Mouse (Mus musculus) CH12.LX (cell line): Measurements from ENCODE around the gene Vps51. TPM values are rescaled to one million over a fixed set of nuclear protein-coding genes. Genes with fewer than 3 reads are reported as not detected.

Experiments used
- DNase-seq: peaks from one replicate; pipeline ENCODE4 v3.0.0-alpha.2; 2013; ENCODE audit errors: extremely low read depth
- H3K27ac ChIP-seq: 2 replicates; pipeline ENCODE4 v1.5.1; 2012; ENCODE audit warnings: low read depth, mild to moderate bottlenecking, control low read depth, moderate library complexity; ENCODE audit not compliant: insufficient read depth
- H3K27me3 ChIP-seq: replicated peaks from 2 replicates; pipeline ENCODE3; 2012; ENCODE audit warnings: inconsistent platforms
- H3K36me3 ChIP-seq, 2 experiments: replicated peaks in 1 of 2; 2 replicates each; pipeline versions ENCODE3 to v1.6.1; 2012; ENCODE audit warnings: inconsistent platforms in 1 of 2, low read length in 1 of 2, mild to moderate bottlenecking in 1 of 2, mixed read lengths in 1 of 2, moderate library complexity in 1 of 2; ENCODE audit not compliant: control insufficient read depth in 1 of 2, insufficient read depth in 1 of 2
- H3K4me1 ChIP-seq, 2 experiments: 2 replicates each; pipeline ENCODE4 v1.6.1; 2012; ENCODE audit warnings: inconsistent platforms in 1 of 2, moderate library complexity in 1 of 2; ENCODE audit not compliant: insufficient read depth in 2 of 2, control insufficient read depth in 1 of 2
- H3K4me2 ChIP-seq: 2 replicates; pipeline ENCODE4 v1.6.1; 2012; ENCODE audit warnings: low read depth, mild to moderate bottlenecking, control low read depth; ENCODE audit not compliant: poor library complexity, insufficient read depth, severe bottlenecking
- H3K4me3 ChIP-seq, 3 experiments: fragments of 150-350 bp in 1 of 3; sonication (generic) in 1 of 3; replicated peaks in 1 of 3; 2 replicates each; pipeline versions ENCODE3 to v1.5.1; 2011 to 2012; ENCODE audit warnings: low read depth in 2 of 3, low read length in 2 of 3, mild to moderate bottlenecking in 2 of 3, moderate library complexity in 2 of 3, control low read depth in 1 of 3, improper control_type of control experiment in 1 of 3, inconsistent platforms in 1 of 3, mixed read lengths in 1 of 3; ENCODE audit not compliant: poor library complexity in 1 of 3
- H3K79me2 ChIP-seq: replicated peaks from 2 replicates; pipeline ENCODE4 v1.6.1; 2012; ENCODE audit warnings: mild to moderate bottlenecking, moderate library complexity; ENCODE audit not compliant: control insufficient read depth, poor library complexity, insufficient read depth, severe bottlenecking; ENCODE audit errors: extremely low read depth
- H3K9ac ChIP-seq: 2 replicates; pipeline ENCODE4 v1.6.1; 2012; ENCODE audit warnings: low read depth, mild to moderate bottlenecking, control low read depth, moderate library complexity; ENCODE audit not compliant: insufficient read depth
- H3K9me3 ChIP-seq: replicated peaks from 2 replicates; pipeline ENCODE3; 2012; ENCODE audit warnings: low read length, inconsistent platforms, mixed read lengths
- BHLHE40 ChIP-seq: IDR thresholded peaks from 2 replicates; pipeline ENCODE4 v1.6.1; 2011; ENCODE audit warnings: mild to moderate bottlenecking, low read depth, low read length, improper control_type of control experiment
- CTCF ChIP-seq, 2 experiments: IDR thresholded peaks in 1 of 2; conservative IDR thresholded peaks in 1 of 2; 2 replicates each; pipeline ENCODE4 v1.5.1; 2011 to 2012; ENCODE audit warnings: low read depth in 2 of 2, low read length in 2 of 2, improper control_type of control experiment in 1 of 2, inconsistent platforms in 1 of 2, mild to moderate bottlenecking in 1 of 2, moderate library complexity in 1 of 2
- E2F4 ChIP-seq: IDR thresholded peaks from 2 replicates; pipeline ENCODE4 v1.6.1; 2011; ENCODE audit warnings: low read depth, low read length, improper control_type of control experiment; ENCODE audit not compliant: insufficient replicate concordance
- EP300 ChIP-seq: IDR thresholded peaks from 2 replicates; pipeline ENCODE4 v1.6.1; 2011; ENCODE audit warnings: low read length, improper control_type of control experiment
- ETS1 ChIP-seq: conservative IDR thresholded peaks from 2 replicates; pipeline ENCODE4 v1.6.1; 2012; ENCODE audit warnings: low read depth, mild to moderate bottlenecking, inconsistent platforms, low read length, improper control_type of control experiment, moderate library complexity
- HCFC1 ChIP-seq: IDR thresholded peaks from 2 replicates; pipeline ENCODE4 v1.6.1; 2012; ENCODE audit warnings: low read depth, mild to moderate bottlenecking, inconsistent platforms, low read length, improper control_type of control experiment
- MAFK ChIP-seq: IDR thresholded peaks from 2 replicates; pipeline ENCODE4 v1.6.1; 2011; ENCODE audit warnings: low read length, improper control_type of control experiment; ENCODE audit not compliant: insufficient replicate concordance
- MAX ChIP-seq: IDR thresholded peaks from 2 replicates; pipeline ENCODE4 v1.6.1; 2011; ENCODE audit warnings: low read length, improper control_type of control experiment
- MYC ChIP-seq: IDR thresholded peaks from 2 replicates; pipeline ENCODE4 v1.6.1; 2011; ENCODE audit warnings: low read depth, mild to moderate bottlenecking, improper control_type of control experiment, low read length
- NELFE ChIP-seq: IDR thresholded peaks from 2 replicates; pipeline ENCODE4 v1.6.1; 2011; ENCODE audit warnings: low read depth, low read length, improper control_type of control experiment
- NRF1 ChIP-seq: IDR thresholded peaks from 2 replicates; pipeline ENCODE4 v1.6.1; 2014; ENCODE audit warnings: low read depth, mild to moderate bottlenecking, inconsistent platforms, low read length, improper control_type of control experiment, moderate library complexity
- PAX5 ChIP-seq: IDR thresholded peaks from 2 replicates; pipeline ENCODE4 v1.6.1; 2012; ENCODE audit warnings: low read length, inconsistent platforms, mixed read lengths
- POLR2A ChIP-seq: IDR thresholded peaks from 2 replicates; pipeline ENCODE4 v1.6.1; 2011; ENCODE audit warnings: low read depth, mild to moderate bottlenecking, improper control_type of control experiment, low read length
- POLR2AphosphoS2 ChIP-seq: IDR thresholded peaks from 2 replicates; pipeline ENCODE4 v1.6.1; 2011; ENCODE audit warnings: low read depth, low read length, improper control_type of control experiment
- RAD21 ChIP-seq: IDR thresholded peaks from 2 replicates; pipeline ENCODE4 v1.6.1; 2011; ENCODE audit warnings: low read depth, mild to moderate bottlenecking, low read length, improper control_type of control experiment, moderate library complexity
- RCOR1 ChIP-seq: conservative IDR thresholded peaks from 2 replicates; pipeline ENCODE4 v1.6.1; 2012; ENCODE audit warnings: low read depth, mild to moderate bottlenecking, inconsistent platforms, low read length, improper control_type of control experiment
- SIN3A ChIP-seq: IDR thresholded peaks from 2 replicates; pipeline ENCODE4 v1.6.1; 2012; ENCODE audit warnings: low read length, improper control_type of control experiment, inconsistent platforms
- SMC3 ChIP-seq: IDR thresholded peaks from 2 replicates; pipeline ENCODE4 v1.6.1; 2011; ENCODE audit warnings: low read depth, low read length, improper control_type of control experiment
- ZC3H11A ChIP-seq: IDR thresholded peaks from 2 replicates; pipeline ENCODE4 v1.6.1; 2012; ENCODE audit warnings: low read depth, mild to moderate bottlenecking, inconsistent platforms, low read length, improper control_type of control experiment
- ZKSCAN1 ChIP-seq: IDR thresholded peaks from 2 replicates; pipeline ENCODE4 v1.6.1; 2012; ENCODE audit warnings: low read depth, inconsistent platforms, low read length, improper control_type of control experiment, borderline replicate concordance
- ZNF384 ChIP-seq: IDR thresholded peaks from 2 replicates; pipeline ENCODE4 v1.6.1; 2012; ENCODE audit warnings: low read depth, low read length, improper control_type of control experiment, inconsistent platforms
- dilution Hi-C: fragments of 300-500 bp; cut with MboI; formaldehyde crosslinking; loops from 2 replicates; pipeline ENCODE4 v1.14.3; 2020; ENCODE audit warnings: low sequenced_read_pairs; ENCODE audit not compliant: extremely low pct_unique_long_range_greater_than_20kb, extremely low pct_ligation_motif_present
- in situ Hi-C: fragments of 300-500 bp; cut with MboI; formaldehyde crosslinking; loops from 3 replicates; pipeline ENCODE4 v1.14.3; 2019; ENCODE audit warnings: low sequenced_read_pairs, low pct_ligation_motif_present, low pct_unique_long_range_greater_than_20kb, mixed read lengths
- polyA plus RNA-seq: library from polyadenylated mRNA; unstranded; fragments of >175 nt; gene quantifications from 2 replicates; pipeline ENCODE4 v1.2.1, GENCODE M21; 2012; ENCODE audit warnings: low read depth; ENCODE audit not compliant: insufficient read length
- total RNA-seq, 2 experiments: library from RNA; depleted of rRNA; stranded (reverse); fragments of 300-350 nt in 1 of 2; fragments of >200 nt in 1 of 2; gene quantifications; 2 replicates each; pipeline ENCODE4 v1.2.3; 2012 to 2014

Gene Vps51
- total and polyA plus RNA-seq, 3 experiments: 37.7 to 51.2 (median 48.2) TPM

GRCm38 (mm10) chr19:6067011-6067723 lies 9.9 kb downstream of the Vps51 start:
- Histone ChIP-seq H3K79me2 (peaks cover 5% of the 10 kb centered on the region), H3K4me1 (peaks cover 14 to 43% of the 10 kb centered on the region in 2 experiments), H3K36me3 (peaks cover 33 to 56% of the 10 kb centered on the region in 2 experiments), H3K27ac (no peak overlapping the region), H3K9ac (peak overlapping the region; percentile 30), H3K27me3 (no peaks in the 10 kb centered on the region), H3K4me2 (peak overlapping the region; percentile 88), H3K4me3 (peak overlapping the region; percentile 42 to 53 (median 47)), H3K9me3 (no peaks in the 10 kb centered on the region)
- in situ Hi-C loops: loop anchor here (10.0 kb wide), 1 partner anchor 102 kb away; the partner anchor contains the start of gene Pola2
- peak; percentile 88 for DNase-seq
- TF ChIP-seq MYC (no peak), POLR2AphosphoS2 (no peak), RCOR1 (0 out of 2 replicates have a peak, but pooled peaks have one; percentile 25), RAD21 (peak; percentile 30), SMC3 (peak; percentile 76), CTCF (conservative IDR thresholded peaks at IDR 0.05 in 1 of 2, IDR thresholded peaks at IDR 0.05 in 1 of 2; ENCODE audit: low read depth in 2 of 2, low read length in 2 of 2) (peak; percentile 35 to 89; a peak in 3 of 4 replicates), E2F4 (no peak), BHLHE40 (no peak), ZKSCAN1 (no peak), NRF1 (0 out of 2 replicates have a peak, but pooled peaks have one; percentile 14)
- dilution Hi-C loops: no loop called here

- in situ Hi-C loops (loop anchor here (10.0 kb wide), 1 partner anchor 102 kb away; the partner anchor contains the start of gene Pola2), dilution Hi-C loops (no loop called here)
- Histone ChIP-seq H3K4me2 (peak overlapping the region; percentile 88), H3K9ac (no peak overlapping the region), H3K4me3 (peak overlapping the region in 1 of 3 experiments; percentile 53), H3K9me3 (no peaks in the 10 kb centered on the region), H3K4me1 (peaks cover 14 to 44% of the 10 kb centered on the region in 2 experiments), H3K79me2 (peaks cover 5% of the 10 kb centered on the region), H3K27ac (no peak overlapping the region), H3K36me3 (peaks cover 32 to 52% of the 10 kb centered on the region in 2 experiments), H3K27me3 (no peaks in the 10 kb centered on the region)
- TF ChIP-seq POLR2A (no peak), ZC3H11A (no peak), PAX5 (no peak), EP300 (no peak), ZKSCAN1 (no peak), BHLHE40 (no peak), CTCF (conservative IDR thresholded peaks at IDR 0.05 in 1 of 2, IDR thresholded peaks at IDR 0.05 in 1 of 2; ENCODE audit: low read depth in 2 of 2, low read length in 2 of 2) (no peak), ZNF384 (no peak), NELFE (no peak), SIN3A (no peak), MAFK (no peak), MAX (no peak), HCFC1 (no peak), RAD21 (no peak), ETS1 (no peak)
- DNase-seq: no peak
Measured at GRCm38 (mm10) chr19:6066571-6066970, 10.5 kb downstream of the Vps51 start.
